In the genomic region with DNA sequence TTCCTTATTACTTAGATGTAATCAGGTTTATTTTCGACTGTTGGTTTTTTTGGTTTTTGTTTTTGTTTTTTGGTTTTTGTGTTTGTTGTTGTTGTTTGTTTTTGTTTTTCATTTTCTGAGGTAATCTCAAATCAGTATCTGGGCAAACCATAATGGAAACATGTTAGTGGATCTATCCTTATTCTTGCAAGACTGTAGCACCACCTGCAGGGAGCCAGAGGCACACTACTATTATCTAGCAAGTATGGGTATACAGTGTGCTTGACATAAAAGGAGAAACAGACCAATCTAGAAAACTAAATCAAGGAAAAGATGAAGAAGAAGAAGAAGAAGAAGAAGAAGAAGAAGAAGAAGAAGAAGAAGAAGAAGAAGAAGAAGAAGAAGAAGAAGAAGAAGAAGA, we compare ENCODE assay signal across 8 mouse cellular contexts.
DNase-seq lines count a peak whose midpoint lies in the region.

No protein-coding gene starts in this region.

- DNase-seq in heart, adult 8-10 months (ENCODE audit: low spot score) = peak; percentile 16
- DNase-seq in heart, adult 11 months = no peak
- peak; percentile 9 for DNase-seq in 416B (ENCODE audit: low read depth)
- peak; percentile 31 for DNase-seq in R1 (ENCODE audit: low read depth, low spot score)
- DNase-seq in heart, postnatal 4 days = peak; percentile 32
- DNase-seq in ovary, adult 18-20 months (ENCODE audit: low spot score) = no peak
- no peak for DNase-seq in left cerebral cortex, postnatal 36 days (ENCODE audit: low spot score in 2 of 2)
- DNase-seq in layer of hippocampus, adult 9-11 months = no peak

- intact Hi-C loops in left cerebral cortex, postnatal 36 days (cut with DNase I) = no loop called here

Comparison
In these comparisons a context has a peak if more than half of its experiments do, and no peak if none do; other contexts are left out.
1. DNase-seq: peak in heart, adult 8-10 months (single experiment), 416B (single experiment), R1 (single experiment) and heart, postnatal 4 days (single experiment); none in heart, adult 11 months (single experiment), ovary, adult 18-20 months (single experiment), left cerebral cortex, postnatal 36 days (0 of 2) and layer of hippocampus, adult 9-11 months (single experiment).